Mouse (Mus musculus) C2C12 (cell line): ENCODE data around the gene Pold1. TPM values are rescaled to one million over a fixed set of nuclear protein-coding genes. Genes with fewer than 3 reads are reported as not detected.

ENCODE experiments used
- H3K27me3 ChIP-seq: one replicate; pipeline ENCODE4 v1.6.1; 2011; ENCODE audit not compliant: control insufficient read depth, insufficient read depth, insufficient read length
- H3K36me3 ChIP-seq: one replicate; pipeline ENCODE4 v1.6.1; 2011; ENCODE audit not compliant: control insufficient read depth, insufficient read depth
- H3K4me3 ChIP-seq: one replicate; pipeline ENCODE4 v1.5.1; 2011; ENCODE audit warnings: mild to moderate bottlenecking, control low read depth; ENCODE audit not compliant: poor library complexity, insufficient read depth, severe bottlenecking
- H3K79me2 ChIP-seq: one replicate; pipeline ENCODE4 v1.6.1; 2011; ENCODE audit not compliant: control insufficient read depth, insufficient read depth
- H3K79me3 ChIP-seq: one replicate; pipeline ENCODE4 v1.6.1; 2011; ENCODE audit warnings: low read depth, control low read depth
- H3ac ChIP-seq: one replicate; pipeline ENCODE3; 2011; ENCODE audit warnings: low read depth; ENCODE audit not compliant: control insufficient read depth, insufficient read length
- CEBPB ChIP-seq: IDR thresholded peaks from one replicate; pipeline ENCODE4 v1.6.1; 2011; ENCODE audit warnings: low read depth, mild to moderate bottlenecking, control low read depth, moderate library complexity
- CTCF ChIP-seq: IDR thresholded peaks from one replicate; pipeline ENCODE4 v1.5.1; 2011; ENCODE audit not compliant: control insufficient read depth, insufficient read depth, insufficient read length
- FOSL1 ChIP-seq: IDR thresholded peaks from one replicate; pipeline ENCODE4 v1.8.0; 2011; ENCODE audit warnings: mild to moderate bottlenecking, low read length; ENCODE audit not compliant: poor library complexity, insufficient read depth, severe bottlenecking
- MAX ChIP-seq: IDR thresholded peaks from one replicate; pipeline ENCODE4 v1.6.1; 2011; ENCODE audit warnings: mild to moderate bottlenecking, control low read depth
- MYOD1 ChIP-seq: IDR thresholded peaks from one replicate; pipeline ENCODE4 v1.6.1; 2011; ENCODE audit warnings: low read depth; ENCODE audit not compliant: control insufficient read depth, insufficient read length
- MYOG ChIP-seq: IDR thresholded peaks from one replicate; pipeline ENCODE4 v1.6.1; 2011; ENCODE audit not compliant: control insufficient read depth, insufficient read length; ENCODE audit errors: extremely low read depth
- USF1 ChIP-seq: IDR thresholded peaks from one replicate; pipeline ENCODE4 v1.6.1; 2011; ENCODE audit warnings: low read depth, mild to moderate bottlenecking, control low read depth, moderate library complexity
- long read RNA-seq, 2 experiments: library from polyadenylated mRNA; unstranded; transcript quantifications; one replicate each; pipeline ENCODE4 v2.0.0; 2019 to 2020
- polyA plus RNA-seq: library from polyadenylated mRNA; unstranded; fragments of >200 nt; fragmentation: generic; extraction: Trizol; gene quantifications from one replicate; pipeline ENCODE4 v1.2.1, GENCODE M21; 2012; ENCODE audit warnings: missing spikeins

Gene Pold1
- 66.1 TPM for polyA plus RNA-seq
- long read RNA-seq, experiment 1, transcript Pold1-201 (27 exons, 3,454 nt): major isoform, 8 of 23 reads
- long read RNA-seq, experiment 1, partial matches to known transcripts: 14 of 23 reads
- long read RNA-seq, experiment 1, other reads (novel, unspliced or antisense): 1 of 23 reads
- long read RNA-seq, experiment 2, transcript Pold1-201 (27 exons, 3,454 nt): major isoform, 292 of 396 reads
- long read RNA-seq, experiment 2, partial matches to known transcripts: 48 of 396 reads
- long read RNA-seq, experiment 2, other reads (novel, unspliced or antisense): 52 of 396 reads

- TF ChIP-seq USF1 (no peak), CEBPB (no peak), FOSL1 (no peak), CTCF (peak; percentile 56), MAX (peak; percentile 46), MYOD1 (no peak), MYOG (no peak)
- peak within 1 kb of the TSS; percentile 60 for H3K4me3 ChIP-seq
- H3ac ChIP-seq: peak within 1 kb of the TSS; percentile 72
- H3K79me2 ChIP-seq: peaks cover 24% of the 10 kb centered on the region
- no peaks in the 10 kb centered on the region for H3K27me3 ChIP-seq
- peaks cover 23% of the 10 kb centered on the region for H3K79me3 ChIP-seq
- peaks cover 9% of the 10 kb centered on the region for H3K36me3 ChIP-seq
Observed at GRCm38 (mm10) chr7:44548497-44549087, at the start of gene Pold1. Gene Pold1, minus strand, starts transcription at chr7:44548849.

GRCm38 (mm10) chr7:44598336-44598735, 49.7 kb upstream of the Pold1 start:
- H3K79me3 ChIP-seq: no peaks in the 10 kb centered on the region
- TF ChIP-seq CTCF: no peak
- TF ChIP-seq FOSL1: no peak
- TF ChIP-seq MAX: no peak
- no peak for TF ChIP-seq MYOD1
- TF ChIP-seq MYOG: no peak
- TF ChIP-seq CEBPB: no peak
- no peak for TF ChIP-seq USF1
- no peak overlapping the region for H3K4me3 ChIP-seq
- H3ac ChIP-seq: no peak overlapping the region
- H3K79me2 ChIP-seq: no peaks in the 10 kb centered on the region
- peaks cover 52% of the 10 kb centered on the region for H3K27me3 ChIP-seq
- H3K36me3 ChIP-seq: no peaks in the 10 kb centered on the region

GRCm38 (mm10) chr7:44597666-44598065, 49.0 kb upstream of the Pold1 start:
- no peak for TF ChIP-seq CTCF
- TF ChIP-seq USF1: no peak
- TF ChIP-seq FOSL1: no peak
- no peak for TF ChIP-seq CEBPB
- peaks cover 46% of the 10 kb centered on the region for H3K27me3 ChIP-seq

GRCm38 (mm10) chr7:44596996-44597538, 48.4 kb upstream of the Pold1 start:
- Histone ChIP-seq H3K4me3 (no peak overlapping the region), H3K79me3 (no peaks in the 10 kb centered on the region), H3K27me3 (peaks cover 40% of the 10 kb centered on the region), H3K79me2 (no peaks in the 10 kb centered on the region), H3K36me3 (no peaks in the 10 kb centered on the region), H3ac (no peak overlapping the region)
- TF ChIP-seq CEBPB: no peak
- TF ChIP-seq MYOG: no peak
- no peak for TF ChIP-seq MYOD1
- TF ChIP-seq USF1: no peak
- TF ChIP-seq MAX: no peak
- no peak for TF ChIP-seq CTCF
- TF ChIP-seq FOSL1: no peak

More at GRCm38 (mm10) chr7:44597666-44598065, 49.0 kb upstream of the Pold1 start:
- no peak overlapping the region for H3K4me3 ChIP-seq
- H3K79me3 ChIP-seq: no peaks in the 10 kb centered on the region
- H3K36me3 ChIP-seq: no peaks in the 10 kb centered on the region
- no peaks in the 10 kb centered on the region for H3K79me2 ChIP-seq
- no peak overlapping the region for H3ac ChIP-seq

GRCm38 (mm10) chr7:44596051-44596450, 47.4 kb upstream of the Pold1 start:
- TF ChIP-seq MYOG: no peak
- Histone ChIP-seq H3K27me3 (peaks cover 39% of the 10 kb centered on the region), H3ac (no peak overlapping the region)

More at GRCm38 (mm10) chr7:44596051-44596450, 47.4 kb upstream of the Pold1 start:
- no peaks in the 10 kb centered on the region for H3K79me2 ChIP-seq
- no peaks in the 10 kb centered on the region for H3K36me3 ChIP-seq
- no peaks in the 10 kb centered on the region for H3K79me3 ChIP-seq
- H3K4me3 ChIP-seq: no peak overlapping the region
